Mouse (Mus musculus) effector memory CD4-positive, alpha-beta T cell, adult 7 months (primary cell): Measurements from ENCODE around the gene Ndufs6. TPM values are rescaled to one million over a fixed set of nuclear protein-coding genes. Genes with fewer than 3 reads are reported as not detected.

Source experiments
- polyA plus RNA-seq: library from polyadenylated mRNA; unstranded; fragments of 100-300 nt; shearing (Covaris generic); gene quantifications from one replicate; pipeline ENCODE4 v1.2.1, GENCODE M21; 2017

Ndufs6 gene
- 119 TPM for polyA plus RNA-seq

DNA sequence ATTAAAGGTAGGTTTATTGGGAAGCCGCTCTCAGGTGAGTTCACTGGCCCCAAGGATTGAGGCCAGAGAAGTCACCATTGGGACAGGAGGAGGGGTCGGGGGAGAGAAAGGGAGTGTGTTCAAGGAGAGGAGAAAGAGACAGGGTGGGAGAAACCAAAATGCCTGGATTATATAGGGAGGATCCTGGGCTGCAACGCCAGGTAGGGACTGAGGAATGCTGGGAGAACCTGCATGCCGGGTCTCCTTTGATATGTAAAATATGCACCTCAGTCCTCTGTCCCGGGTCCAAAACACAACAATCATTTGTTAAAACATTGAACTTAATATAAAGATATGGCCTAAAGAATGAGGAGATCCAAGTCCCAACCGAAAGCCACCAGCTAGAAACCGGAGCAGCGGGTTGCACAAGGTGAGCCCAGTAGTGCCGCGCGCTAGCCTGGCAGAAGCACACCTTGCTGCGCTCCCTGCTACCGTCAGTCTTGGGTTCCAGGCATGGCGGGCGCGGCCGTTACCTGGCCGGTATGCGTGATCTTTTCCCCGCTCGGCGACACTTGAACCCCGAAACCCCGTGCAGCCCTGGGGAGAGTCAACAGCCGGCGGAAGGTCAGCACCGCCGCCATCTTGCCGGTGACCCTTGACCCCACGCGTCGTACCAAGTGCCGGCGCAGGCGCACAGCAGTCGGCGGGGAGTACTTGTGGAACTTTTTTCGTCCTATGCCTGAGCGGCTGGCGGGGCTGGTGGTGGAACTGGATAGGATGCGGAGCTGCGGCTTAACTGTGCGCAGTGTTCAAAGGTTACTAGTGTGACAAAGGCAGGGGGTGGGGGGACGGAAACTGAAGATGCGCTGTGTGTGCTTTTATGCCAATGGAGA lies at the start of gene Ndufs6, which contains the start of gene Mrpl36:
Gene Ndufs6, minus strand, starts transcription at position 716 of the 872 bp plus-strand sequence.
Gene Mrpl36, plus strand, starts transcription at position 687 of the 872 bp plus-strand sequence.

Other genes with a start within 250 kb of the Ndufs6 start
- gene Irx4, start 68.1 kb downstream of the Ndufs6 start, polyA plus RNA-seq = 0.16 TPM
- gene Mrpl36, start within 50 bp of the Ndufs6 start, polyA plus RNA-seq = 51.6 TPM
- gene Lpcat1, start 138.7 kb upstream of the Ndufs6 start, polyA plus RNA-seq = 25.6 TPM
- 0.18 TPM for gene Slc6a3, start 208.2 kb upstream of the Ndufs6 start, polyA plus RNA-seq